Mouse (Mus musculus): ENCODE measurements around the gene Cdkn3. TPM values are rescaled to one million over a fixed set of nuclear protein-coding genes. Genes with fewer than 3 reads are reported as not detected.

The Cdkn3 gene
- polyA plus RNA-seq, 1 experiment from 2014 or later: 57.5 TPM

DNA sequence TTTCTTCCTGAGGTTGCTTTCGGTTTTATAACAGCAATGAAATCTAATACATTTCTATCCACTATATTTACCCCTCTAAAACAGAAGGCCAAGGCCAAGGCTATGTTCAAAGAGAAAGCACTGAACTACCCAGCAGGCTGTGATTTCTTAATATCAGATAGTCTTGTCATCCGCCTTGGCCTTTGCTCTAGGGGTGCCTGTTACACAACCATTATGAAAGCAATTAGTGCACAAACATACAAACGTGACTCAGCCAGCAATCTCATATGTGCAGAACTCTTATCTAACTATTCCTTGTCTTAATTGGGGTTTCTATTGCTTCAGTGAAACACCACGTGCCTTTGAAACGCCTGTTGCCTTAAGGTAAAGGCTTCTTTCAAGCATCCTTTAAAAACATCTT lies 33.8 kb downstream of the Cdkn3 start:
- Histone ChIP-seq H3K27me3 (ENCODE audit: control insufficient read depth, insufficient read depth, low read length) (no peaks in the 10 kb centered on the region), H3K36me3 (ENCODE audit: control insufficient read depth, insufficient read depth, low read length) (0 out of 2 replicates have a peak, but pooled peaks cover under 1% of the 10 kb centered on the region), H3K27ac (replicated peaks in 1 of 2; ENCODE audit: control insufficient read depth in 1 of 2, insufficient read depth in 1 of 2, low read depth in 2 of 2, low read length in 2 of 2) (no peak overlapping the region), H3K4me1 (ENCODE audit: control insufficient read depth in 2 of 2, insufficient read depth in 2 of 2, low read length in 2 of 2) (no peaks in the 10 kb centered on the region; a peak in 1 of 4 replicates), H3K9me3 (ENCODE audit: control insufficient read depth, low read length) (no peaks in the 10 kb centered on the region), H3K4me3 (ENCODE audit: control insufficient read depth in 1 of 2, insufficient read depth in 1 of 2, low read depth in 1 of 2, low read length in 2 of 2) (no peak overlapping the region), H3K4me2 (ENCODE audit: low read length) (no peak overlapping the region), H3K9ac (ENCODE audit: low read length) (no peak overlapping the region)
- WGBS: 82% methylated on average over 5 of the region's 5 CpGs
- no peak for ATAC-seq (ENCODE audit: insufficient number of reproducible peaks, insufficient read depth, low FRiP score, low read depth)

DNA sequence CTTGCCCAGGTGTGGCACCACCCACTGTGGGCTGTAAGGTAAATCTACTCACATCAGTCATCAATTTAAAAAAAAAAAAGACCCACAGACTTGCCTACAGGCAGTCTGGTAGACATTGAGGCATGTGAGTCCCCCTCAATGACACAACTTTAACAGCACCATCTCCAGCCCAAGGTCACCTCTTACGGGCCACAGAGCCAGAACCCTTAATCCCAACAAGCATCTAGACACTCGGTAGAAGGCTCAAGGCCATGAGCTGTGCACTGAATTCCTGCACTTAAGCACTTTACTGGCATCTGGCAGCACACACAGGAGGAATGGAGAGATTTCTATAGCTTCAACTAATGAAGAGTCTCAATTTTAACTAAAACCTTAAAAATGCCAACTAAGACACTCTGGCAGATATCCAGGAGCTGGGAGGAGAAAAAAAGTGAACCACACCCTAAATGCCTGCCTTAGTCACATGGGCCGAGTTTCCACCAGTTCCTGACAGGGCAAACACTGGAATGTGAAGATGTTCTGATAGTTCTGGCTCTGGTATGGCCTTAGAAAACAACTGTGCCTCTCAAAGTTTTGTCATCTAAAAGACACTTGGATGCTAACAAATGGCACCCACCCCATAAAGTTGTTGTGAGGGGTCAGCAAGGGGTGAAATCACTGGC lies 40.5 kb downstream of the Cdkn3 start:
- no peak overlapping the region for H3K9ac ChIP-seq (ENCODE audit: low read length)
- 0 out of 2 replicates have a peak, but pooled peaks cover 7% of the 10 kb centered on the region for H3K36me3 ChIP-seq (ENCODE audit: control insufficient read depth, insufficient read depth, low read length)
- no peak overlapping the region for H3K4me2 ChIP-seq (ENCODE audit: low read length)
- no peaks in the 10 kb centered on the region for H3K27me3 ChIP-seq (ENCODE audit: control insufficient read depth, insufficient read depth, low read length)
- H3K9me3 ChIP-seq (ENCODE audit: control insufficient read depth, low read length): no peaks in the 10 kb centered on the region
- no peak overlapping the region for H3K27ac ChIP-seq (replicated peaks in 1 of 2; ENCODE audit: control insufficient read depth in 1 of 2, insufficient read depth in 1 of 2, low read depth in 2 of 2, low read length in 2 of 2)
- peaks cover 0 to 6% of the 10 kb centered on the region in 2 experiments; a peak in 2 of 4 replicates for H3K4me1 ChIP-seq (ENCODE audit: control insufficient read depth in 2 of 2, insufficient read depth in 2 of 2, low read length in 2 of 2)
- no peak overlapping the region for H3K4me3 ChIP-seq (ENCODE audit: control insufficient read depth in 1 of 2, insufficient read depth in 1 of 2, low read depth in 1 of 2, low read length in 2 of 2)
- ATAC-seq (ENCODE audit: insufficient number of reproducible peaks, insufficient read depth, low FRiP score, low read depth): no peak
- 56% methylated on average over 3 of the region's 3 CpGs for WGBS

DNA sequence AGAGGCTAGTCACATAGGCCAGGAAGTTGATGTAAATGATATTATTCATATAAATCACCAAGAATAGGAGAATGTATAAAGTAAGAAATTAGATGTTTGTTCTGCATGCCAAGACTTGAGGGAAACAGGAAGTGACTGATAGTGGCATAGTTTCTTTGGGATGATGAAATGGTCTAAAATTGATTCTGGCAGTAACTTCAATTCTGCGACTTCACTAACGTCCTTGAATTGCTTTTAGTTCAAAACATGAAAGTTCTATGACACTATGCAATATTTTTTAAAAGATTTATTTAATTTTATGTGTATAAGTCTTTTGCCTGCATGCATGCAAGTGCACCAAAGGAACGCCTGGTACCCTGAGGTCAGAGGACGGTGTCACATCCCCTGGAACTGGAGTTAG lies 42.9 kb downstream of the Cdkn3 start:
- Histone ChIP-seq H3K9ac (ENCODE audit: low read length) (no peak overlapping the region), H3K27me3 (ENCODE audit: control insufficient read depth, insufficient read depth, low read length) (no peaks in the 10 kb centered on the region), H3K9me3 (ENCODE audit: control insufficient read depth, low read length) (no peaks in the 10 kb centered on the region), H3K27ac (replicated peaks in 1 of 2; ENCODE audit: control insufficient read depth in 1 of 2, insufficient read depth in 1 of 2, low read depth in 2 of 2, low read length in 2 of 2) (no peak overlapping the region), H3K4me3 (ENCODE audit: control insufficient read depth in 1 of 2, insufficient read depth in 1 of 2, low read depth in 1 of 2, low read length in 2 of 2) (no peak overlapping the region), H3K4me1 (ENCODE audit: control insufficient read depth in 2 of 2, insufficient read depth in 2 of 2, low read length in 2 of 2) (peaks cover 0 to 6% of the 10 kb centered on the region in 2 experiments; a peak in 2 of 4 replicates), H3K36me3 (ENCODE audit: control insufficient read depth, insufficient read depth, low read length) (peaks cover 10% of the 10 kb centered on the region; the same call in 1 of the 2 replicates), H3K4me2 (ENCODE audit: low read length) (no peak overlapping the region)
- WGBS: 90% methylated on average over 4 of the region's 4 CpGs
- ATAC-seq (ENCODE audit: insufficient number of reproducible peaks, insufficient read depth, low FRiP score, low read depth): no peak

DNA sequence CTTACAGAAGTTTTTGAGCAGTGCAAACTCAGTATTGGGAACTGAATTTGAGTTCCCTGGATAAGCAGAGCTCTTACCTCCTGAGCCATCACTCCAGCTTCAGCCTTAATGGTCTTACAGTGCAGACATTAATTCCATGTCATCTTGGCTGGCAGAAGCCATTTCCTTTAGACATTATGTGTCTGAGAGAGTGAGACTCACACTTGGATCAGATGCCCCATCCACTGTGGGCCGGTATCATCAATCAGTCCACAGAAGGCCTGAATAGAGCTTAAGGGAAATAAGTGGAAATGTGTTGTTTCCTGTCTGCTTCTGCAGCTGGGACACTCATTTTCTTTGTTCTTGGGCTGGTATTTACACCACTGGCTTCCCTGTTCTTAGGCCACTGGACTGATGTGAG lies 43.5 kb downstream of the Cdkn3 start:
- WGBS: 69% methylated on average over 1 of the region's 1 CpGs
- H3K4me3 ChIP-seq (ENCODE audit: control insufficient read depth in 1 of 2, insufficient read depth in 1 of 2, low read depth in 1 of 2, low read length in 2 of 2): no peak overlapping the region

DNA sequence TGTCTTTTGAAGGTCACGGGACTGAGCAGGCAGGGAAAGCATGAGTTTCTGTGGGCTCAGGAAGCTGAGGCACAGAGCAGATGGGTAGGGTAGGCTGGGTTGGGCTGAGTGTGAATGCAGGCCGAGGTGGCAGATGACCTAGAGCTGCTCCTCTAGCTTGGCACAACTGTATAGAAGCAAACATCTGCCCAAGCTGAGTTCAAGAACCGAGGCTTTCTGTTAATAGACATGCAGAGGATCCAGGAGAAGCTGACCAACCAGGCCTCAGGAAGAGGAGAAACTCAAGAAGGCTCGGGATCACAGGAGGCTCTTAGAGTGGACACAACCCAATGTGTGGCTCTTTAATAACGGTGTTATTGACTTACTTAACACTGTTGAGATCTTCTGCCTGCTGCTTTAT lies 45.8 kb downstream of the Cdkn3 start:
- no peaks in the 10 kb centered on the region for H3K27me3 ChIP-seq (ENCODE audit: control insufficient read depth, insufficient read depth, low read length)
- H3K4me3 ChIP-seq (ENCODE audit: control insufficient read depth in 1 of 2, insufficient read depth in 1 of 2, low read depth in 1 of 2, low read length in 2 of 2): no peak overlapping the region
- 80% methylated on average over 5 of the region's 5 CpGs for WGBS
- H3K27ac ChIP-seq (replicated peaks in 1 of 2; ENCODE audit: control insufficient read depth in 1 of 2, insufficient read depth in 1 of 2, low read depth in 2 of 2, low read length in 2 of 2): no peak overlapping the region
- no peaks in the 10 kb centered on the region for H3K9me3 ChIP-seq (ENCODE audit: control insufficient read depth, low read length)
- no peak overlapping the region for H3K4me2 ChIP-seq (ENCODE audit: low read length)
- ATAC-seq (ENCODE audit: insufficient number of reproducible peaks, insufficient read depth, low FRiP score, low read depth): no peak
- no peak overlapping the region for H3K9ac ChIP-seq (ENCODE audit: low read length)
- peaks cover 29% of the 10 kb centered on the region for H3K36me3 ChIP-seq (ENCODE audit: control insufficient read depth, insufficient read depth, low read length)
- H3K4me1 ChIP-seq (ENCODE audit: control insufficient read depth in 2 of 2, insufficient read depth in 2 of 2, low read length in 2 of 2): peaks cover 0 to 3% of the 10 kb centered on the region in 2 experiments; a peak in 1 of 4 replicates

More for the DNA sequence above, 43.5 kb downstream of the Cdkn3 start:
- no peak overlapping the region for H3K27ac ChIP-seq (replicated peaks in 1 of 2; ENCODE audit: control insufficient read depth in 1 of 2, insufficient read depth in 1 of 2, low read depth in 2 of 2, low read length in 2 of 2)
- H3K4me2 ChIP-seq (ENCODE audit: low read length): no peak overlapping the region
- H3K4me1 ChIP-seq (ENCODE audit: control insufficient read depth in 2 of 2, insufficient read depth in 2 of 2, low read length in 2 of 2): peaks cover 0 to 6% of the 10 kb centered on the region in 2 experiments; a peak in 2 of 4 replicates
- no peak overlapping the region for H3K9ac ChIP-seq (ENCODE audit: low read length)
- H3K36me3 ChIP-seq (ENCODE audit: control insufficient read depth, insufficient read depth, low read length): peaks cover 14% of the 10 kb centered on the region; the same call in 1 of the 2 replicates
- no peak for ATAC-seq (ENCODE audit: insufficient number of reproducible peaks, insufficient read depth, low FRiP score, low read depth)
- no peaks in the 10 kb centered on the region for H3K27me3 ChIP-seq (ENCODE audit: control insufficient read depth, insufficient read depth, low read length)
- no peaks in the 10 kb centered on the region for H3K9me3 ChIP-seq (ENCODE audit: control insufficient read depth, low read length)

DNA sequence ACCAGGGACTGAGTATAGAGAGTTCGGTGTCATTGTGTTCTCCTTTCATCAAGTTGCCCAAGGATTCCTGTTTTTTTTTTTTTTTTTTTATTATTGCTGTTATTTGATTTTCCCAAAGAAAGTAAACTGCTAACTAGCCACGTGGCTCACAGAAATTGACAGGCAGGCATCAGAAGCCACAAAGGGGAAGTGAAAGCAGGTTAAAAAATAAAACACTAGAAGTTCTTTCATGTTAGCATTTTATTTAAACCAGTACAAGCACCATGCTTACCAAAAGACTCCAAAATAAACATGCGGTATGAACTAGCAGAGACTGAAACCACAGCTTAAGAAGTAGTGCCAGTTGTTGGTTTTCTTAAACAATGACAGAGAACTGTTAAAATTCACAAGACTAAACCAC lies 47.6 kb downstream of the Cdkn3 start:
- Histone ChIP-seq H3K4me2 (ENCODE audit: low read length) (no peak overlapping the region), H3K36me3 (ENCODE audit: control insufficient read depth, insufficient read depth, low read length) (peaks cover 44% of the 10 kb centered on the region), H3K9me3 (ENCODE audit: control insufficient read depth, low read length) (no peaks in the 10 kb centered on the region), H3K4me1 (ENCODE audit: control insufficient read depth in 2 of 2, insufficient read depth in 2 of 2, low read length in 2 of 2) (no peaks in the 10 kb centered on the region), H3K9ac (ENCODE audit: low read length) (no peak overlapping the region), H3K4me3 (ENCODE audit: control insufficient read depth in 1 of 2, insufficient read depth in 1 of 2, low read depth in 1 of 2, low read length in 2 of 2) (no peak overlapping the region), H3K27ac (replicated peaks in 1 of 2; ENCODE audit: control insufficient read depth in 1 of 2, insufficient read depth in 1 of 2, low read depth in 2 of 2, low read length in 2 of 2) (no peak overlapping the region), H3K27me3 (ENCODE audit: control insufficient read depth, insufficient read depth, low read length) (no peaks in the 10 kb centered on the region)
- 82% methylated on average over 3 of the region's 3 CpGs for WGBS
- ATAC-seq (ENCODE audit: insufficient number of reproducible peaks, insufficient read depth, low FRiP score, low read depth): no peak

DNA sequence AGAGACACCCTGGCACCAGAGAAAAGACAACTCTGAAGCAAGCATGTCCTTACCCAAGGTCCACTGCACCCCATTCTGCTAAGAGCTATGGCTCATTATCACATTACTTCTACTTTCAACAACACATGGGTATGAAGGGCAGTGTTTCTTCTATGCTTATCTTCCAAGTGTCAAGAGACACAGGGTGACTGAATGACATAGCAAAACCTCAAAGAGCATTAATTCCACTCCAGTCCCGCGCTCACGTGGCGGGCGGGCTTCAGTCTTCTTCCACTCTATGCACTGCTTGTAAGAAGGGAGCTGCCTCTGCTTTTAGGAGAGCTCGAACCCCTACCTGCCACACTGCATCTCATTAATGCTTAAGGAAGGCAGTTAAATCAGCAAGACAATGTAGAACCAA lies 55.3 kb downstream of the Cdkn3 start:
- H3K36me3 ChIP-seq (ENCODE audit: control insufficient read depth, insufficient read depth, low read length): peaks cover 58% of the 10 kb centered on the region

More for the DNA sequence above, 55.3 kb downstream of the Cdkn3 start:
- Histone ChIP-seq H3K9me3 (ENCODE audit: control insufficient read depth, low read length) (no peaks in the 10 kb centered on the region), H3K9ac (ENCODE audit: low read length) (no peak overlapping the region), H3K27me3 (ENCODE audit: control insufficient read depth, insufficient read depth, low read length) (no peaks in the 10 kb centered on the region), H3K27ac (replicated peaks in 1 of 2; ENCODE audit: control insufficient read depth in 1 of 2, insufficient read depth in 1 of 2, low read depth in 2 of 2, low read length in 2 of 2) (no peak overlapping the region), H3K4me1 (ENCODE audit: control insufficient read depth in 2 of 2, insufficient read depth in 2 of 2, low read length in 2 of 2) (peaks cover 0 to 13% of the 10 kb centered on the region in 2 experiments; a peak in 2 of 4 replicates), H3K4me3 (ENCODE audit: control insufficient read depth in 1 of 2, insufficient read depth in 1 of 2, low read depth in 1 of 2, low read length in 2 of 2) (no peak overlapping the region), H3K4me2 (ENCODE audit: low read length) (no peak overlapping the region)
- no peak for ATAC-seq (ENCODE audit: insufficient number of reproducible peaks, insufficient read depth, low FRiP score, low read depth)
- WGBS: 46% methylated on average over 6 of the region's 6 CpGs

Measured in heart, embryonic 14.5 days (tissue).